28 mouse cellular contexts compared by ENCODE assay signal in the genomic region with DNA sequence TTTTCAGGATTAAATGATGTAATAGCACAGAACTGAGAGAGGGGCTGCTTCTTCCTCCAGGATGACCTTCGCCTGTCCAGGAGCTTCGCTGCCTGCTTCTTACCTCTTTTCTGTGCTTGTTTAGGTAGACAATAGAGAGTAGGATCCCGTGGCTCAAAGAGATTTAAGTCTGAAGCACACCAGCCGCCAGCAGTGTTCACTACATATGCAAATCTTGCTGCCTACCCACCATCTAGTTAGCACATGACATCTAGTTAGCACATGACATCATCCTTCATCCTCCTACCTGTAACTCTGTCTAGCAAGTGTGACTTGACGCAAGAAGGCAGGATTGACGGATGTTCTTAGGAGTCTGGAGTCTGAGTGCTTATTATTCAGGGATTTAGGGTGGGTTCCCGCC. TPM values are rescaled to one million over a fixed set of nuclear protein-coding genes. Genes with fewer than 3 reads are reported as not detected.
A peak's percentile ranks its signal among the peaks of the same experiment; 100 is the strongest.
DNase-seq lines count a peak whose midpoint lies in the region; ATAC-seq and TF ChIP-seq lines count a peak whose summit lies in the region.
"Had no signal": no experiment of that assay in that cellular context is flagged by ENCODE, and none has a peak within 500 bp of the region (broad histone marks: within the 10 kb centered on the region; RNA-seq: fewer than 3 reads in every experiment).

No protein-coding gene starts in this region.

- H3K4me3 ChIP-seq in megakaryocyte, embryonic 14.5 days (replicated peaks), result peak overlapping the region; percentile 53
- no peak overlapping the region for H3K4me3 ChIP-seq in forebrain, postnatal 0 days (ENCODE audit: low read depth, low read length)
- H3K4me3 ChIP-seq: embryonic facial prominence, embryonic 12.5 days; embryonic facial prominence, embryonic 15.5 days; gastrocnemius, adult 2 months; heart, embryonic 10.5 days; heart, embryonic 13.5 days had no signal

- peak; percentile 67 for DNase-seq in ES-CJ7 (ENCODE audit: low read depth, low spot score)
- DNase-seq in brain, adult 2 months (ENCODE audit: low read depth, low spot score), result peak; percentile 20
- no peak for DNase-seq in forebrain, postnatal 0 days
- no peak for DNase-seq in neural tube, embryonic 10.5 days (ENCODE audit: extremely low spot score, low spot score)
- DNase-seq: adrenal gland, postnatal 10 days; adrenal gland, postnatal 36 days; cerebellum, adult 11 months; cerebellum, adult 2 months; cerebellum, adult 9-11 months; cerebellum, postnatal 25 days; gastrocnemius, adult 2 months; gastrocnemius, postnatal 14 days; heart, adult 18-20 months; heart, postnatal 14 days; heart, postnatal 4 days had no signal

- H3K27ac ChIP-seq in forebrain, postnatal 0 days (ENCODE audit: low read depth, low read length), result no peak overlapping the region
- H3K27ac ChIP-seq: embryonic facial prominence, embryonic 12.5 days; embryonic facial prominence, embryonic 15.5 days; gastrocnemius, adult 2 months; heart, embryonic 10.5 days; heart, embryonic 13.5 days; hindbrain, embryonic 14.5 days; hindbrain, postnatal 0 days had no signal

- H3K9me3 ChIP-seq in megakaryocyte, embryonic 14.5 days, result no peaks in the 10 kb centered on the region
- H3K9me3 ChIP-seq in forebrain, postnatal 0 days (ENCODE audit: low read length), result no peaks in the 10 kb centered on the region
- H3K9me3 ChIP-seq: embryonic facial prominence, embryonic 12.5 days; embryonic facial prominence, embryonic 15.5 days; heart, embryonic 10.5 days; heart, embryonic 13.5 days had no signal

- no peak for TF ChIP-seq CTCF in forebrain, postnatal 0 days (IDR thresholded peaks at IDR 0.05; ENCODE audit: low read depth)

- no peaks in the 10 kb centered on the region for H3K27me3 ChIP-seq in megakaryocyte, embryonic 14.5 days (replicated peaks)
- peaks cover 4% of the 10 kb centered on the region for H3K27me3 ChIP-seq in forebrain, postnatal 0 days (ENCODE audit: insufficient read depth, low read length)

- no peak overlapping the region for H3K4me2 ChIP-seq in forebrain, postnatal 0 days (ENCODE audit: low read depth)
- H3K4me2 ChIP-seq: embryonic facial prominence, embryonic 12.5 days; embryonic facial prominence, embryonic 15.5 days; heart, embryonic 13.5 days; hindbrain, embryonic 14.5 days had no signal

- WGBS in forebrain, postnatal 0 days, result 59% methylated on average over 7 of the region's 7 CpGs

- no peak overlapping the region for H3K9ac ChIP-seq in forebrain, postnatal 0 days
- H3K9ac ChIP-seq: embryonic facial prominence, embryonic 12.5 days; embryonic facial prominence, embryonic 15.5 days; heart, embryonic 13.5 days; hindbrain, embryonic 14.5 days had no signal

- H3K36me3 ChIP-seq in megakaryocyte, embryonic 14.5 days (replicated peaks; ENCODE audit: low read length), result peaks cover 33% of the 10 kb centered on the region
- H3K36me3 ChIP-seq in forebrain, postnatal 0 days (ENCODE audit: insufficient read depth), result no peaks in the 10 kb centered on the region
- H3K36me3 ChIP-seq: embryonic facial prominence, embryonic 12.5 days; embryonic facial prominence, embryonic 15.5 days; heart, embryonic 10.5 days; heart, embryonic 13.5 days had no signal

- peaks cover 87% of the 10 kb centered on the region for H3K4me1 ChIP-seq in megakaryocyte, embryonic 14.5 days
- H3K4me1 ChIP-seq in forebrain, postnatal 0 days (ENCODE audit: insufficient read depth), result no peaks in the 10 kb centered on the region

- ATAC-seq in megakaryocyte, adult 5-6 weeks (ENCODE audit: poor library complexity, severe bottlenecking), result no peak
- no peak for ATAC-seq in forebrain, postnatal 0 days
- ATAC-seq: CD4-positive, CD25-positive, alpha-beta regulatory T cell, adult 4 months; forebrain, embryonic 14.5 days; hindbrain, postnatal 0 days; inflammation-experienced regulatory T-cells, adult 6 months; intestine, embryonic 16.5 days had no signal

RNA-seq across cellular contexts. Expression of gene Elovl7, which starts 5.6 kb away (rescaled TPM):
- 2.0 TPM in 1 of 2 replicates, not detected in the other for polyA plus RNA-seq in megakaryocyte, embryonic 14.5 days (2012; ENCODE audit: insufficient read depth, low replicate concordance)
- total RNA-seq in megakaryocyte, adult 5-6 weeks (2015), result 6.9 and 9.3 TPM in 2 replicates
- 3.9 and 4.4 TPM in 2 replicates for total RNA-seq in megakaryocyte, adult 5-6 weeks (2017)
- total RNA-seq in forebrain, postnatal 0 days (2014; rRNA removed), result 2.6 TPM in 2 replicates
- 2.0 and 2.9 TPM in 2 replicates for polyA plus RNA-seq in forebrain, postnatal 0 days (2015; fragmentation: Nextera tagmentation; extraction: Ambion mirVana)
- total RNA-seq: MEL had no signal

Comparison
In these comparisons a context has a peak if more than half of its experiments do, and no peak if none do; other contexts are left out.
1. DNase-seq: peak in ES-CJ7 (single experiment) and brain, adult 2 months (single experiment); none in forebrain, postnatal 0 days (single experiment) and neural tube, embryonic 10.5 days (single experiment).